Mouse (Mus musculus): Measurements from ENCODE around the gene Fpgs. TPM values are rescaled to one million over a fixed set of nuclear protein-coding genes. Genes with fewer than 3 reads are reported as not detected.

Gene Fpgs
- total RNA-seq, 2 experiments from 2014 or later: 33.2 to 36.2 TPM

- no peak for DNase-seq (ENCODE audit: low spot score in 2 of 2)
Observed at GRCm38 (mm10) chr2:32671907-32672595, 31.9 kb downstream of the Fpgs start.

- no peak for DNase-seq (ENCODE audit: low spot score in 2 of 2)
Observed at GRCm38 (mm10) chr2:32671147-32671546, 32.8 kb downstream of the Fpgs start.

GRCm38 (mm10) chr2:32669876-32670275, 34.1 kb downstream of the Fpgs start:
- no peak for DNase-seq (ENCODE audit: low spot score in 2 of 2)

- no peak for DNase-seq (ENCODE audit: low spot score in 2 of 2)
Observed at GRCm38 (mm10) chr2:32668176-32668575, 35.8 kb downstream of the Fpgs start.

- no peak for DNase-seq (ENCODE audit: low spot score in 2 of 2)
Observed at GRCm38 (mm10) chr2:32667775-32668174, 36.2 kb downstream of the Fpgs start.

- no peak for DNase-seq (ENCODE audit: low spot score in 2 of 2)
Observed at GRCm38 (mm10) chr2:32665853-32666252, 38.1 kb downstream of the Fpgs start.

GRCm38 (mm10) chr2:32665345-32665744, 38.6 kb downstream of the Fpgs start:
- no peak for DNase-seq (ENCODE audit: low spot score in 2 of 2)

- no peak for DNase-seq (ENCODE audit: low spot score in 2 of 2)
Observed at GRCm38 (mm10) chr2:32662291-32662690, 41.7 kb downstream of the Fpgs start.

GRCm38 (mm10) chr2:32661509-32662107, 42.3 kb downstream of the Fpgs start:
- no peak for DNase-seq (ENCODE audit: low spot score in 2 of 2)

- DNase-seq (ENCODE audit: low spot score in 2 of 2): no peak
Observed at GRCm38 (mm10) chr2:32658873-32659272, 45.1 kb downstream of the Fpgs start.

GRCm38 (mm10) chr2:32655826-32656225, 48.1 kb downstream of the Fpgs start:
- DNase-seq (ENCODE audit: low spot score in 2 of 2): no peak

- no peak for DNase-seq (ENCODE audit: low spot score in 2 of 2)
Observed at GRCm38 (mm10) chr2:32655394-32655744, 48.6 kb downstream of the Fpgs start.

- no peak for DNase-seq (ENCODE audit: low spot score in 2 of 2)
Observed at GRCm38 (mm10) chr2:32654743-32655393, 49.1 kb downstream of the Fpgs start.

GRCm38 (mm10) chr2:32653764-32654163, 50.2 kb downstream of the Fpgs start:
- DNase-seq (ENCODE audit: low spot score in 2 of 2): no peak

GRCm38 (mm10) chr2:32647366-32647765, 56.6 kb downstream of the Fpgs start:
- DNase-seq (ENCODE audit: low spot score in 2 of 2): no peak

- no peak for DNase-seq (ENCODE audit: low spot score in 2 of 2)
Observed at GRCm38 (mm10) chr2:32646379-32647056, 57.4 kb downstream of the Fpgs start, which contains the start of gene Eng. Eng (plus strand) TSS chr2:32646595.

- DNase-seq (ENCODE audit: low spot score in 2 of 2): no peak
Observed at GRCm38 (mm10) chr2:32645647-32646046, 58.3 kb downstream of the Fpgs start.

- no peak for DNase-seq (ENCODE audit: low spot score in 2 of 2)
Observed at GRCm38 (mm10) chr2:32644799-32645475, 59.0 kb downstream of the Fpgs start.

- DNase-seq (ENCODE audit: low spot score in 2 of 2): no peak
Observed at GRCm38 (mm10) chr2:32644083-32644482, 59.9 kb downstream of the Fpgs start.

GRCm38 (mm10) chr2:32642813-32643212, 61.1 kb downstream of the Fpgs start:
- no peak for DNase-seq (ENCODE audit: low spot score in 2 of 2)

- no peak for DNase-seq (ENCODE audit: low spot score in 2 of 2)
Observed at GRCm38 (mm10) chr2:32641810-32642209, 62.1 kb downstream of the Fpgs start.

All from adrenal gland, postnatal 4 days (tissue).